Mouse (Mus musculus) liver, embryonic 16.5 days (tissue): ENCODE data around the gene Stxbp6. TPM values are rescaled to one million over a fixed set of nuclear protein-coding genes. Genes with fewer than 3 reads are reported as not detected.

Source experiments
- ATAC-seq: fragments of 200-750 bp; cut with Nextera tagmentation; 2 replicates; pipeline ENCODE4 v1.8.0; 2017; ENCODE audit warnings: low read depth, mild to moderate bottlenecking, moderate number of reproducible peaks, moderate library complexity
- H3K27ac ChIP-seq: fragments of 300-500 bp; sonication (generic); 2 replicates; pipeline ENCODE4 v1.5.1; 2014; ENCODE audit warnings: mild to moderate bottlenecking, low read length
- H3K27me3 ChIP-seq: fragments of 300-500 bp; sonication (generic); 2 replicates; pipeline ENCODE4 v1.6.1; 2014; ENCODE audit warnings: low read depth, low read length, mixed read lengths; ENCODE audit not compliant: control insufficient read depth, insufficient read depth
- H3K36me3 ChIP-seq: fragments of 300-500 bp; sonication (generic); 2 replicates; pipeline ENCODE4 v1.6.1; 2014; ENCODE audit warnings: mild to moderate bottlenecking; ENCODE audit not compliant: control insufficient read depth, insufficient read depth
- H3K4me1 ChIP-seq: fragments of 300-500 bp; sonication (generic); 2 replicates; pipeline ENCODE4 v1.6.1; 2014; ENCODE audit warnings: low read depth, low read length, mixed read lengths; ENCODE audit not compliant: control insufficient read depth
- H3K4me2 ChIP-seq: fragments of 300-500 bp; sonication (generic); 2 replicates; pipeline ENCODE4 v1.6.1; 2014; ENCODE audit warnings: low read depth, low read length, mixed read lengths
- H3K4me3 ChIP-seq: fragments of 300-500 bp; sonication (generic); 2 replicates; pipeline ENCODE4 v1.5.1; 2014; ENCODE audit warnings: low read depth, mild to moderate bottlenecking, low read length
- H3K9ac ChIP-seq: fragments of 300-500 bp; sonication (generic); 2 replicates; pipeline ENCODE4 v1.6.1; 2014; ENCODE audit warnings: low read depth, low read length
- H3K9me3 ChIP-seq: fragments of 300-500 bp; sonication (generic); replicated peaks from 2 replicates; pipeline ENCODE4 v1.6.1; 2016; ENCODE audit warnings: low read length; ENCODE audit not compliant: control insufficient read depth
- WGBS: fragments of 180-500 bp; shearing (Covaris S2); extraction: QIAGEN DNeasy Blood & Tissue Kit; methylation state at CpG from one replicate; pipeline ENCODE4 v1.1.7; 2014; ENCODE audit not compliant: insufficient replicate concordance; 5-methylcytosine and 5-hydroxymethylcytosine counted together
- polyA plus RNA-seq: library from polyadenylated mRNA; unstranded; fragments of >200 nt; fragmentation: Nextera tagmentation; extraction: Ambion mirVana; gene quantifications from 2 replicates; pipeline ENCODE4 v1.2.1, GENCODE M21; 2015

Gene Stxbp6
- polyA plus RNA-seq, 1 experiment from 2014 or later = 5.8 TPM

- WGBS = 41% methylated on average over 11 of the region's 11 CpGs
These were observed 1.1 kb upstream of the Stxbp6 start for GRCm38 (mm10) chr12:45075631-45076030.

DNA sequence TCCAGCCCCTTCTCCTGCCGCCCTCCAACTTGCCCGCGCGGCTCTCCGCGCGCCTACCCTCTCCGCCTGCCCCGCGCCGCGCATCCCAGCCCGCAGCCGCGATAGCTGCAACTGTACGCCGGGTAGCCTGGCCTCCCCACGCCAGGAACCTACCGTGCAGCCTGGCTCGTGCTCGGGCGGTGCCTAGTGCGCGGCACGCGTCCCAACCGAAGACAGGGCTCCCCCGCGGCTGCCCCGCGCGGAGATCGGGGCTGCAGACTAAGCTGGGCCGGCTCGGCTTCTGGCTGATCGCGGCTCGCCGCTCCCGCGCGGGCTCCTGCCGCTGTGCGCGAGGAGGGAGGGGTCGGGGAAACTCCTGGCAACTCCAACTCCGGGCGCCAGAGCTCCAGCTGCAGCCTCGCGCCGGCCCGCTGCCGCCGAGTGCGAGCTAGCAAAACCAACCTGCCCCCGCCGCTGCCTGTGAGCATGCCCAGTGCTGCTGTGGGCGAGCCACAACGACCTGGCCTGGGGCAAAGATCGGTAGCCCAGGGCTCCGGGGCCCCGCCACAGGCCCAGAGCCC lies 387 bp downstream of the Stxbp6 start:
- Histone ChIP-seq H3K4me2 (peak overlapping the region; percentile 55), H3K9ac (peak overlapping the region; percentile 58), H3K36me3 (no peaks in the 10 kb centered on the region), H3K27ac (peak overlapping the region; percentile 71), H3K4me3 (peak overlapping the region; percentile 61), H3K4me1 (no peaks in the 10 kb centered on the region; the same call in 1 of the 2 replicates), H3K9me3 (no peaks in the 10 kb centered on the region), H3K27me3 (peaks cover 17% of the 10 kb centered on the region)
- ATAC-seq = peak; percentile 82
- under 1% methylated on average over 62 of the region's 62 CpGs for WGBS

More at GRCm38 (mm10) chr12:45075631-45076030, 1.1 kb upstream of the Stxbp6 start:
- Histone ChIP-seq H3K4me1 (no peaks in the 10 kb centered on the region; the same call in none of the 2 replicates), H3K4me3 (no peak overlapping the region), H3K4me2 (peak overlapping the region; percentile 55), H3K36me3 (no peaks in the 10 kb centered on the region), H3K27ac (no peak overlapping the region), H3K9me3 (no peaks in the 10 kb centered on the region), H3K27me3 (peaks cover 17% of the 10 kb centered on the region), H3K9ac (no peak overlapping the region)
- ATAC-seq = no peak

DNA sequence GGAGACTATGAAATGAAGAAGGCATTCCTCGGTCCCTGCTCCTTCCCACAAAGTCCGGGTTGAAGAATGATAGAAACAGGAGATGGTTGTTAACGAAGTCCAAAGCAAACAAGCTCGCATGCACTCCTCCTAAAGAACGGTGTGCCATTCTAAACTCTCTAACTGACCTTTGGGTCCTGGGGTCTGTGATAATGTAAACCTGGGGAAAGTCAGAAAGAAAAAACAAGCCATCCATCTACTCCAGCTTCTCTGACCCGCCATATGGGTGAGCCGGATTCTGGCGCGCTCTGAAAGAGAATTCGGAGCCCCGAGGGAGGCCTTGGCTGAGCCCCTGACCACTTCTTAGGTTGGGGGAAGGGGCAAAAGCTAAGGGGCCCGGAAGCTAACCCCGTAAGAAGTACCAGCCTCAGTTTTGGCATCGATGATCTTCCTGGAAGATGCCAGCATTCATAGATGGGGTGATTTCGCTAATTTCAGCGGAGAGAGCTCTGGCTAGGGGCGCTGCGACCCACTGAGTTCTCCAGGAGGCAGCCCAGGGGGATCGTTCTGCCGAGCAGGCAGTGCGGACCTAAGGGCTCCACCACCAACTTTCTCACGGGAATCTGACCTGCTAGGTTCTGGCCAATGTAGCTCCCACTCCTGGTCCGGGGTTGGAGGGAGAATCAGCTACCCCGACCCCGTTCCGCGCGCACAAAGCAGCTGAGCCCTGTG lies 1.0 kb downstream of the Stxbp6 start:
- peaks cover 17% of the 10 kb centered on the region for H3K27me3 ChIP-seq
- no peaks in the 10 kb centered on the region for H3K36me3 ChIP-seq
- peak overlapping the region; percentile 58 for H3K9ac ChIP-seq
- H3K4me1 ChIP-seq = no peaks in the 10 kb centered on the region; the same call in 1 of the 2 replicates
- 1% methylated on average over 28 of the region's 28 CpGs for WGBS
- H3K4me2 ChIP-seq = peak overlapping the region; percentile 55
- no peak for ATAC-seq
- peak overlapping the region; percentile 71 for H3K27ac ChIP-seq
- no peaks in the 10 kb centered on the region for H3K9me3 ChIP-seq
- H3K4me3 ChIP-seq = peak overlapping the region; percentile 61

DNA sequence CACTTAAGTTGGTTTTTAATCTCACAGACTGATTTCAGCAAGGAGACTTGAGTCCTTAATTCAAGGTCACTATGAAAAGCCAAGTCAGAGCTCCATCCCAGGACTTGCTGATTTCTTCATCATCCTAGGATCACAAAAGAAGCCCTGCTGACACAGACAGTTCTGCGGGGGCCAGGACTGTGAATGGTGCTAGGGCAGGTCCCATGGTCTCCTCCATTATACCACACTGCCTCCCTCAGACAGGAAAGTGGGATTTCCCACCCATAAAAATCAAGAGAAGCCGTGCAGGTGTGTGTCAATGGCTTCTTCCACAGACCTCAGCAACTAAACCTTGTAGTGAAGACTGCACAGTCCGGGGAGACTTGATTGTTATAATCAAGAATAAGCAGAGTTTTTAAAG lies 2.3 kb downstream of the Stxbp6 start:
- 36% methylated on average over 3 of the region's 3 CpGs for WGBS
- Histone ChIP-seq H3K4me3 (no peak overlapping the region), H3K27me3 (peaks cover 17% of the 10 kb centered on the region), H3K4me2 (no peak overlapping the region), H3K9me3 (no peaks in the 10 kb centered on the region), H3K36me3 (no peaks in the 10 kb centered on the region), H3K27ac (no peak overlapping the region), H3K9ac (no peak overlapping the region), H3K4me1 (no peaks in the 10 kb centered on the region; the same call in 1 of the 2 replicates)
- no peak for ATAC-seq

DNA sequence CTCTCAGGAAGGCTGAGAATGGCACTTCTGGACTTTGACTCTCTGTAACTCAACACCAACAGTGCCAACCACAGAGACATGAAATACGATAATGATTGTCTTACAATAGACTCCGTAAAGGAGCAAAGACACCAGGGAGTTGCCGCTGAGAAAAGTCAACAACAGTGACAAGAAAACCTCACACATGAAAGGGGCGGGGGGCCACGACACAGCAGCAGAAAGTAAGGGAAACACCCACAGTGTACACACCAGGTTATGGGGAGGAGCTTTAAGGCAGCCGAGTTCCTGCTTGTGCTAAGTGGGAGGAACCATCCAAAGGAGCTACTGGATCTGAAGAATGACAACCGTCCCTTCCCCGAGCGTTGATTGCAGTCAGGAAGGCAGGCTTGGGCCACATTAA lies 4.3 kb downstream of the Stxbp6 start:
- 15% methylated on average over 9 of the region's 9 CpGs for WGBS
- Histone ChIP-seq H3K27ac (no peak overlapping the region), H3K36me3 (no peaks in the 10 kb centered on the region), H3K4me2 (0 out of 2 replicates have a peak overlapping the region, but pooled peaks have one; percentile 20), H3K4me1 (no peaks in the 10 kb centered on the region; the same call in 1 of the 2 replicates), H3K27me3 (peaks cover 17% of the 10 kb centered on the region), H3K9me3 (no peaks in the 10 kb centered on the region), H3K4me3 (peak overlapping the region; percentile 26), H3K9ac (no peak overlapping the region)
- ATAC-seq = no peak

DNA sequence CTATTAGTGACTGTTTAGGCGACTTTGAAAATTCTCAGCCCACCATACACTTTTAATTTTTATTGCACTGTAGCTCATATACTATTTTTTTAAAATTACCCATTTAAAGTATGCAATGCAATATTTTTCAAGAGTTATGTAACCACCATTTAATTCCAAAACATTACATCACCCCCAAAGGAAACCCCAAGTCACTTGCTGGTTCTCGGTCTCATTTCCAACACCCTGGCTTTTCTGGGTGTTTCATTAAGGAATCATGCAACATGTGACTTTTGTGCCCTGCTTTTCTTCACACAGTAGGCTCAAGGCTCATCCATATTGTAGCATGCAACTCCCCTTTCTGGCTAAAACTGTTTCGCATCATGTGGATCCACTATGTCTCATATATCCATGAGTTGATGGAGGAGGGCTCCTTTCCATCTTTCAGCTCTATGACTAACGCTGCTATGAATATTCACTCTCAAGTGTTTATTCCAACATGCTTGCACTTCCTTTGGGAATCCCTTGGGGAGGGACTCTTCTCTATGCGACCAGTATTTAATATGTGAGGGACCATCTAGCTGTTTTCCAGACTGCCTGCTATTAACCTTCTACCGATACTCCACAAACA lies 6.3 kb downstream of the Stxbp6 start:
- no peaks in the 10 kb centered on the region; the same call in 1 of the 2 replicates for H3K4me1 ChIP-seq
- ATAC-seq = no peak
- 64% methylated on average over 6 of the region's 6 CpGs for WGBS

GRCm38 (mm10) chr12:45067686-45068085 lies 6.8 kb downstream of the Stxbp6 start:
- Histone ChIP-seq H3K27me3 (no peaks in the 10 kb centered on the region), H3K27ac (no peak overlapping the region; the same call in 1 of the 2 replicates), H3K9ac (no peak overlapping the region)

More for the DNA sequence above, 6.3 kb downstream of the Stxbp6 start:
- Histone ChIP-seq H3K27ac (no peak overlapping the region), H3K36me3 (no peaks in the 10 kb centered on the region), H3K4me2 (no peak overlapping the region), H3K9me3 (no peaks in the 10 kb centered on the region), H3K9ac (no peak overlapping the region), H3K4me3 (no peak overlapping the region), H3K27me3 (peaks cover 3% of the 10 kb centered on the region)

GRCm38 (mm10) chr12:45067047-45067685 lies 7.3 kb downstream of the Stxbp6 start:
- Histone ChIP-seq H3K27ac (peak overlapping the region; percentile 19; the same call in 1 of the 2 replicates), H3K4me3 (no peak overlapping the region), H3K9ac (no peak overlapping the region), H3K4me2 (peak overlapping the region; percentile 42), H3K9me3 (no peaks in the 10 kb centered on the region), H3K36me3 (no peaks in the 10 kb centered on the region), H3K27me3 (no peaks in the 10 kb centered on the region), H3K4me1 (no peaks in the 10 kb centered on the region; the same call in 1 of the 2 replicates)
- peak; percentile 48 for ATAC-seq
- WGBS = 32% methylated on average over 11 of the region's 11 CpGs

More at GRCm38 (mm10) chr12:45067686-45068085, 6.8 kb downstream of the Stxbp6 start:
- no peaks in the 10 kb centered on the region; the same call in 1 of the 2 replicates for H3K4me1 ChIP-seq
- H3K4me3 ChIP-seq = no peak overlapping the region
- 18% methylated on average over 3 of the region's 3 CpGs for WGBS
- ATAC-seq = no peak
- H3K4me2 ChIP-seq = peak overlapping the region; percentile 42
- no peaks in the 10 kb centered on the region for H3K9me3 ChIP-seq
- no peaks in the 10 kb centered on the region for H3K36me3 ChIP-seq
